Mouse (Mus musculus): ENCODE results near the gene Gm28047. TPM values are rescaled to one million over a fixed set of nuclear protein-coding genes. Genes with fewer than 3 reads are reported as not detected.
A peak's percentile ranks its signal among the peaks of the same experiment; 100 is the strongest.
"Not testable (repeated sequence)": the region's sequence is repeated elsewhere in the genome, so short reads cannot be mapped to it uniquely, and the experiment has no call there.

The Gm28047 gene
- polyA plus RNA-seq, 1 experiment from 2014 or later = not detected

DNA sequence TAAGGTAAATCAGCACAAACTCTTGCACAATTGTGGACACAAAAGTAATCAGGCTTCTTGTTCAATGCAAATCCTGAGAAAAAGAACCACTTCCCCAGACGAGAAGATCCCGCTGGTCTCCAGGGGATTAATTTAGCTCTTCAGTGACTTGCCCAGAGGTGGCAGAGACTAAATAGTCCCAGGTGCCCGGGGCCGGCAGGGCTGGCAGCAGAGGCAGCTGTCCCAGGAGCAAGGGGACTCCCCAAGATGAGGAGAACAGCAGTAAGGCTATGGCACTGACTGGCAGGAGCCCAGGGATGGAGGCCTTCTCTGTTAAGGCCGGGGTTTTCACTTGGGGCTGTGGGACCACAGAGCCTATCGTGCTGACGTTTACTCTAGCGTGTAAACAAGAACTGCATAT is 39.0 kb upstream of the Gm28047 start:
- Histone ChIP-seq H3K4me2 (ENCODE audit: low read length) (no peak overlapping the region), H3K27ac (ENCODE audit: low read length) (no peak overlapping the region), H3K4me3 (ENCODE audit: low read depth, low read length) (no peak overlapping the region), H3K4me1 (ENCODE audit: control insufficient read depth, insufficient read depth, low read length) (no peaks in the 10 kb centered on the region), H3K9ac (ENCODE audit: low read depth, low read length) (no peak overlapping the region), H3K27me3 (ENCODE audit: control insufficient read depth, insufficient read depth, low read depth, low read length) (no peaks in the 10 kb centered on the region), H3K9me3 (replicated peaks; ENCODE audit: control insufficient read depth, low read length, poor library complexity, severe bottlenecking) (no peaks in the 10 kb centered on the region), H3K36me3 (ENCODE audit: control insufficient read depth, insufficient read depth, low read length) (peaks cover 33% of the 10 kb centered on the region)
- ATAC-seq = no peak
- WGBS = 85% methylated on average over 8 of the region's 8 CpGs

DNA sequence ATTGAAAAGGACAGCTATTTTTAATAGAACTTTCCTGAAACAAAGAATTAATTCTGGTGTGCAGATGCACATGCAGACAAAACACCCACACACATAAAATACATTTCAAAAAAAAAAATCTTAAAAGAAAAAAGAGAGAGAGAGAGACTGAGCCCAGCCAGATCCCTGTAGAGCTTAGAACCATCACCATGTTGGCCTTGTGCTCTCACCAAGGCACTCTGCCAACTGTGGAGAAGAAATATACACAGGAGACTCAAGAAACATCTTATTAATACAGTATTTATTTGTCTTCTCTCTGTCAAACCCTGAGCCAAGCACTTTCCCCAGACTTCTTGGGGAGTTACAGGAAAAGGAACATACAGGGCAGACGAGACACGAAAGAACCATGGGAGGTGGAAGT is 37.7 kb upstream of the Gm28047 start:
- H3K4me2 ChIP-seq (ENCODE audit: low read length); H3K27me3 ChIP-seq (ENCODE audit: control insufficient read depth, insufficient read depth, low read depth, low read length); H3K9me3 ChIP-seq (replicated peaks; ENCODE audit: control insufficient read depth, low read length, poor library complexity, severe bottlenecking); H3K4me3 ChIP-seq (ENCODE audit: low read depth, low read length); H3K4me1 ChIP-seq (ENCODE audit: control insufficient read depth, insufficient read depth, low read length); ATAC-seq; H3K9ac ChIP-seq (ENCODE audit: low read depth, low read length); H3K27ac ChIP-seq (ENCODE audit: low read length): not testable (repeated sequence)
- H3K36me3 ChIP-seq (ENCODE audit: control insufficient read depth, insufficient read depth, low read length) = peaks cover 33% of the 10 kb centered on the region
- whole genome bisulfite sequencing = no CpG with 5 or more reads among the region's 2 CpGs

DNA sequence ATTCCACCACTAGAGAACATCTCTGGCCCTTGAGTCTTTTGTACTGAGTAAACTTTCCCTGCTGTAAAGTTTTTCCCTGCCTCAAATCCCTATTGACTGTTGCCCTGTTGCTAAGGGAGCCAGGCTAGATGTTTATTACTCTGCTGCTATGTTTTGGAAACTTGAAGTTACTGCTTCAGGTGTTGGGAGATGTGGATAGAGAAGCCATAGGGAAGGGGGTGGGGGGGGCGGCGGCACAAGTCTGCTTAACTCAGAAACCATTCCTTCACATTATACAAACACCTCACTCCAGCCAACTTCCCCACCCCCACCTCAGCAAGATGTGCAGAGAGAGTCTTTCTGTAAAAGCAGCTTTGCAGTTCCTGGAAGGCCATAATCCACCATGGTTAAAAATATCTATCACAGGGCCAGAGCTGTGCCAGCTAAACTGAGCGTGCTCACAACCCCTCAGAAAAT is 33.1 kb upstream of the Gm28047 start:
- no peaks in the 10 kb centered on the region for H3K27me3 ChIP-seq (ENCODE audit: control insufficient read depth, insufficient read depth, low read depth, low read length)
- H3K4me2 ChIP-seq (ENCODE audit: low read length) = no peak overlapping the region
- H3K4me3 ChIP-seq (ENCODE audit: low read depth, low read length) = no peak overlapping the region
- 0 out of 2 replicates have a peak, but pooled peaks cover 2% of the 10 kb centered on the region for H3K4me1 ChIP-seq (ENCODE audit: control insufficient read depth, insufficient read depth, low read length)
- no peak for ATAC-seq
- no peak overlapping the region for H3K9ac ChIP-seq (ENCODE audit: low read depth, low read length)
- H3K27ac ChIP-seq (ENCODE audit: low read length) = peak overlapping the region; percentile 22; the same call in 1 of the 2 replicates
- peaks cover 8% of the 10 kb centered on the region; the same call in 1 of the 2 replicates for H3K36me3 ChIP-seq (ENCODE audit: control insufficient read depth, insufficient read depth, low read length)
- H3K9me3 ChIP-seq (replicated peaks; ENCODE audit: control insufficient read depth, low read length, poor library complexity, severe bottlenecking) = no peaks in the 10 kb centered on the region
- 88% methylated on average over 3 of the region's 3 CpGs for WGBS

DNA sequence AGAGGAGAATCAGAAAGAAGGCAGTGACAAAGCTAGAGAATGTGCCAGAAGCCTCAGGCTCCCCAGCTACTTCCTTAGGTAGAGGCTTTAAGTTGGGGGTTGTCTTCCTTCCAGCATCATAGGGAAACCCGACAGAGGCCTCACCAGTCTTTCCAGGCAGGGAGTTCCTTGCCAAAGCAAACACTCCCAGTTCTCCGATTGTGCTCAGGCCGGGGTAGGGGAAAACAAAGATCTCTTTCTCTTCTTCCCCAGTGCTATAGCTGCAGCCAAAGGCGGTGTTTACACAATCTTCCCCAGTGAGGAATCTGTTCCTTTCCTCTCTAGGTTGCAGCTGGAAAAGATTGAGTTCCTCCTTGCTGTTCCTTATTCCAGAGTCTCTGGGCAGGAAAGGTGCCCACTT is 31.8 kb upstream of the Gm28047 start:
- H3K4me3 ChIP-seq (ENCODE audit: low read depth, low read length) = no peak overlapping the region
- WGBS = 13% methylated on average over 4 of the region's 4 CpGs
- no peak overlapping the region for H3K9ac ChIP-seq (ENCODE audit: low read depth, low read length)
- ATAC-seq = no peak
- H3K36me3 ChIP-seq (ENCODE audit: control insufficient read depth, insufficient read depth, low read length) = no peaks in the 10 kb centered on the region; the same call in 1 of the 2 replicates
- 0 out of 2 replicates have a peak, but pooled peaks cover 2% of the 10 kb centered on the region for H3K4me1 ChIP-seq (ENCODE audit: control insufficient read depth, insufficient read depth, low read length)
- H3K27ac ChIP-seq (ENCODE audit: low read length) = peak overlapping the region; percentile 67
- H3K27me3 ChIP-seq (ENCODE audit: control insufficient read depth, insufficient read depth, low read depth, low read length) = no peaks in the 10 kb centered on the region
- H3K4me2 ChIP-seq (ENCODE audit: low read length) = no peak overlapping the region
- H3K9me3 ChIP-seq (replicated peaks; ENCODE audit: control insufficient read depth, low read length, poor library complexity, severe bottlenecking) = no peaks in the 10 kb centered on the region

DNA sequence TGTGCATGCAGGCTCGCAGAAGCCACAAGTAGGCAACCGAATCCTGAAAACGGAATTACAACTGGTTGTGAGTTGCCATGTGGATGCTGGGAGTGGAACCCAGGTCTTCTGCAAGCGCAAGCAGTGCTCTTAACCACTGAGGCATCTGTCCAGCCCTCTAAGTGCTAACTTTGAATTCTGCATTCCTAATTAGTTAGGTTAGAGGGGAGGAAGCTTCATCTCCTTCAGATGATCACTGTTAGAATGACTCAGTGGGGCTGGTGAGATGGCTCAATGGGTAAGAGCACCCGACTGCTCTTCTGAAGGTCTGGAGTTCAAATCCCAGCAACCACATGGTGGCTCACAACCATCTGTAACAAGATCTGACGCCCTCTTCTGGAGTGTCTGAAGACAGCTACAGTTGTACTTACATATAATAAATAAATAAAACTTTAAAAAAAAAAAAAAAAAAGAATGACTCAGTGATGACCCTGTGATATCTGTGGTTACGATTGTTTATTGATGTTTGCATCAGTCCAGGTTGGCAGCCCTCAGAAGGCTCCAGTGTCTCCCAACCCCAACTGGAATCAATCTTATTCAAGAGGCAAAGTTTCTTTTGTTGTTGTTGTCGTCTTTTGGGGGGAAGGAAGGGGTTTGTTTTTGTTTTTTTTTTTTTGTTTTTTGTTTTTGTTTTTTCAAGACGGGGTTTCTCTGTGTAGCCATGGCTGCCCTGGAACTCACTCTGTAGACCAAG is 27.2 kb upstream of the Gm28047 start:
- H3K9me3 ChIP-seq (replicated peaks; ENCODE audit: control insufficient read depth, low read length, poor library complexity, severe bottlenecking); H3K9ac ChIP-seq (ENCODE audit: low read depth, low read length); H3K36me3 ChIP-seq (ENCODE audit: control insufficient read depth, insufficient read depth, low read length); H3K27ac ChIP-seq (ENCODE audit: low read length); ATAC-seq; H3K27me3 ChIP-seq (ENCODE audit: control insufficient read depth, insufficient read depth, low read depth, low read length); H3K4me2 ChIP-seq (ENCODE audit: low read length); H3K4me3 ChIP-seq (ENCODE audit: low read depth, low read length); H3K4me1 ChIP-seq (ENCODE audit: control insufficient read depth, insufficient read depth, low read length): not testable (repeated sequence)
- WGBS = 88% methylated on average over 8 of the region's 9 CpGs

DNA sequence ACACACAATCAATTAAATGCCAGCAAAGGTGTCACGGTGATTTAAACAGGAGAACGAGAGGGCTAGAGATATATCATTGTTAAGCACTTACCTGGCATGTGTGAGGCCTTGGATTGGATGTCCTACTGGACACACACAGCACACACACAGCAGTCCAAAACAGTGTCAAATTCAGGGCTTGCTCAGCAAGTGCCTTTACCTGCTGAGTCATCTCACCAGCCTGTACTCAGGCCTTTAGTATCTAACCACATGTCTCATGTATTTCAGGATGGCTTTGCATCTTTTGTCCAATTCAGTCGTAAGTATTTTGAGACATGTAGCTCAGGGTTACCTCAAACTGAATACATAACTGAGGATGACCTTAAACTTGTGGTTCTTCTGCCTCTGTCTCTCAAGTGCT is 26.2 kb upstream of the Gm28047 start:
- Histone ChIP-seq H3K9me3 (replicated peaks; ENCODE audit: control insufficient read depth, low read length, poor library complexity, severe bottlenecking) (no peaks in the 10 kb centered on the region), H3K4me2 (ENCODE audit: low read length) (no peak overlapping the region), H3K9ac (ENCODE audit: low read depth, low read length) (no peak overlapping the region), H3K27ac (ENCODE audit: low read length) (no peak overlapping the region), H3K4me3 (ENCODE audit: low read depth, low read length) (no peak overlapping the region), H3K36me3 (ENCODE audit: control insufficient read depth, insufficient read depth, low read length) (no peaks in the 10 kb centered on the region), H3K4me1 (ENCODE audit: control insufficient read depth, insufficient read depth, low read length) (no peaks in the 10 kb centered on the region), H3K27me3 (ENCODE audit: control insufficient read depth, insufficient read depth, low read depth, low read length) (no peaks in the 10 kb centered on the region)
- WGBS = 89% methylated on average over 3 of the region's 3 CpGs
- ATAC-seq = no peak

DNA sequence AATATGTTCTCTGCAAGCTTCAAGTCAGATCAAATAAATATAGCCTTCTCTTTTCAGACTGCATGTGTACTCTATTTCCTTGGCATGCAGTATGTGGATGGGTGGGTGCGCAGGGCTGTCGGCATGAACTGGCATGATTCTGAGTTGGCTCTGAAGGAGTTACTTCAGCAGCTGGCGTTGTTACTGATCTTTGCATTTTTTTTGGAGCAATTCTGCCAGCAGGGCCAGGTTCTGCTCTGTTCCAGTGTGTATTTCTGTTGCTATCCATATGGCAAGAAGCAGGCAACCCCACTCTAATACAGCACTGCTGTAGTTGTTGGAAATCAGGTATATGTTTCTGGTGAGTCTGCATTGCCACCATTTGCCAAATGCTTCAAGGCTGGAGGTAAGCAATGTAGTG is 10.9 kb upstream of the Gm28047 start:
- no peaks in the 10 kb centered on the region for H3K4me1 ChIP-seq (ENCODE audit: control insufficient read depth, insufficient read depth, low read length)
- no peaks in the 10 kb centered on the region for H3K9me3 ChIP-seq (replicated peaks; ENCODE audit: control insufficient read depth, low read length, poor library complexity, severe bottlenecking)
- no peaks in the 10 kb centered on the region for H3K36me3 ChIP-seq (ENCODE audit: control insufficient read depth, insufficient read depth, low read length)
- no peak overlapping the region for H3K4me3 ChIP-seq (ENCODE audit: low read depth, low read length)
- no peak overlapping the region for H3K27ac ChIP-seq (ENCODE audit: low read length)
- no peak for ATAC-seq
- no peak overlapping the region for H3K4me2 ChIP-seq (ENCODE audit: low read length)
- 82% methylated on average over 3 of the region's 3 CpGs for WGBS
- H3K27me3 ChIP-seq (ENCODE audit: control insufficient read depth, insufficient read depth, low read depth, low read length) = no peaks in the 10 kb centered on the region
- no peak overlapping the region for H3K9ac ChIP-seq (ENCODE audit: low read depth, low read length)

DNA sequence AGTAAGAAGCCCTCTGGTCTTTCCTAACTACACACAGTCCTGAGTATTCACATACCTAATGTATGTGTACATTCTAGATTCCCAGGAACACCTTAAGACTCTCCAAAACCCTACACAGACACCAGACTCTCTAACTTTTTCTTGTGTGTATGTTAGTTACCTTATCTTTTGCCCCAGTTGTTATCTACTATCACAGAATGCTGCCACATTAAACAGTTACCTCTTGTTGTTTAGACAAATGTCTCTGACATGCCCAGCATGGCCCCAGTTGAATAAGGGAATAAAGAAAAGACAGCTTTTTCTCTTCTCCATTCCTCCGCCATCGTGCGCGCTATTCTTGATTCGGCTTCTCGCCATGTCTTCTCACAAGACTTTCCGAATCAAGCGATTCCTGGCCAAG is 9.8 kb upstream of the Gm28047 start:
- no peaks in the 10 kb centered on the region for H3K4me1 ChIP-seq (ENCODE audit: control insufficient read depth, insufficient read depth, low read length)
- ATAC-seq = no peak
- WGBS = 94% methylated on average over 8 of the region's 8 CpGs

DNA sequence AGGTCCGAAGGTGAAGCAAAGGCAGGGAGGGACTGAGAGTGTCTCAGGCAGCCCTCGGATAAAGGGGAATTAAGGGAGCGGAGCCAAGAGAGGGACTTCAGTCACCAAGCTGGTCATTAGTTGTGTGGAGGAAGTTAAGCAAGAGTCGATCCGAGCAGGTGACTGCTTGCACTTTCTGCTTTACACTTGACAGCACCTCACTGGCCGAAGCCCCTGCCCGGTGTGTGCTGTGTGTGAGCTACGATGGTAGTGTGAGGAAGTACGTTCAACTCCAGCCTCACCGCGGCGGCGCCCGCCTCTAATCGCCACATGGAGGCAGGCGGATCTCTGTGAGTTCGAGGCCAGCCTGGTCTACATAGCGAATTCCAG is 804 bp upstream of the Gm28047 start:
- Histone ChIP-seq H3K27me3 (ENCODE audit: control insufficient read depth, insufficient read depth, low read depth, low read length) (no peaks in the 10 kb centered on the region), H3K9ac (ENCODE audit: low read depth, low read length) (peak overlapping the region; percentile 84), H3K4me2 (ENCODE audit: low read length) (peak overlapping the region; percentile 78), H3K36me3 (ENCODE audit: control insufficient read depth, insufficient read depth, low read length) (no peaks in the 10 kb centered on the region), H3K4me3 (ENCODE audit: low read depth, low read length) (peak overlapping the region; percentile 80), H3K9me3 (replicated peaks; ENCODE audit: control insufficient read depth, low read length, poor library complexity, severe bottlenecking) (no peaks in the 10 kb centered on the region), H3K27ac (ENCODE audit: low read length) (peak overlapping the region; percentile 95), H3K4me1 (ENCODE audit: control insufficient read depth, insufficient read depth, low read length) (peaks cover 23% of the 10 kb centered on the region)
- no peak; the same call in 1 of the 2 replicates for ATAC-seq
- WGBS = under 1% methylated on average over 18 of the region's 18 CpGs

More for the DNA sequence above, 9.8 kb upstream of the Gm28047 start:
- no peak overlapping the region for H3K4me3 ChIP-seq (ENCODE audit: low read depth, low read length)
- H3K4me2 ChIP-seq (ENCODE audit: low read length) = no peak overlapping the region
- no peaks in the 10 kb centered on the region for H3K36me3 ChIP-seq (ENCODE audit: control insufficient read depth, insufficient read depth, low read length)
- H3K27ac ChIP-seq (ENCODE audit: low read length) = no peak overlapping the region
- no peaks in the 10 kb centered on the region for H3K27me3 ChIP-seq (ENCODE audit: control insufficient read depth, insufficient read depth, low read depth, low read length)
- H3K9ac ChIP-seq (ENCODE audit: low read depth, low read length) = no peak overlapping the region
- H3K9me3 ChIP-seq (replicated peaks; ENCODE audit: control insufficient read depth, low read length, poor library complexity, severe bottlenecking) = no peaks in the 10 kb centered on the region
